Mouse (Mus musculus): Measurements from ENCODE around the gene Wdr91. TPM values are rescaled to one million over a fixed set of nuclear protein-coding genes. Genes with fewer than 3 reads are reported as not detected.

The Wdr91 gene
- polyA plus RNA-seq (2015; fragmentation: Nextera tagmentation; extraction: Ambion mirVana) = 9.9 and 11.8 TPM in 2 replicates

DNA sequence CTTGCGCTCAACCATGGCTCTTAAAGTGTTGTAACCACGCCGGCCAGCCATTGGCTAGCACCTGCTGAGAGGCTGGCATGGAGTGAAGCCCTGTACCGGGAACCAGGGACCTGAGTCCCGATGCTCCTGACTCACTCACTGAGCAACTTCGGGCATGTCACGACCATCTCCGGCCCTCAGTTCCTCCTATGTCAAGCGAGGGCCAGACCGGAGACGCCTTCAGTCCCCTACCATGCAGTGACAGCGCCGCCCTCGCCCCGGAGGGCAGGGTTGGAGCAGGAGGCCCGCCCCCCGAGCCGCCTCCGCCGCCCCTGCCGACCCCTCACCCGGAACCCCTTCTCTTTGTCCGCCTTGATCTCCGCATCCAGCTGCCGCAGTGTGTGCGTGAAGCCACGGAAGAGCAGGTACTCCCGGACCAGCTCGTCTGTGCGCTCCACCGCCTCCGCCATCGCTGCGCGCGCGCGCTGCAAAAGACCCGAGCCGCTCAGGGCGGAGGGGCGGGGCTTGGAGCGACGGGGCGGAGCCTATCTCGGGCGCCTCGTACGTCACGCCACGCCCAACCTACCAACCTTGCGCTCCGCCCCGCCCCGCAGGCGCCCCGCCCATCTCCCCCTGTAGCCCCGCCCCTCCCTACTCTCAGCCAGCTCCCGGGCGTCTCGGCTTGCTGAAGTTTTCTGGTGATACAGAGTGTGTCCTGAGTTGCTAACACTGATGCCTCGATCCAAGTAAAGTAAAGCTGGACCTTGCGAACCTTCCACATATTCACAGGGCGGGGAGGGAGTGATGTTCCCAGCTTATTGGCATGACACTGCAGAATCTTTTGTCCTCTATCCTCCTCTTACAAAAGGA, at the start of gene Wdr91:
TSS of gene Wdr91 (minus strand) at position 506 of the 849 bp plus-strand sequence.
- Histone ChIP-seq H3K27me3 (no peaks in the 10 kb centered on the region), H3K27ac (peak within 1 kb of the TSS; percentile 88), H3K36me3 (peaks cover 27% of the 10 kb centered on the region), H3K4me2 (peak within 1 kb of the TSS; percentile 76), H3K4me1 (peaks cover 20% of the 10 kb centered on the region), H3K9me3 (replicated peaks) (no peaks in the 10 kb centered on the region), H3K9ac (peak within 1 kb of the TSS; percentile 61), H3K4me3 (replicated peaks) (peak within 1 kb of the TSS; percentile 78)
- WGBS = under 1% methylated on average over 64 of the region's 64 CpGs
- ATAC-seq (replicated peaks; ENCODE audit: low FRiP score) = peak; percentile 92

DNA sequence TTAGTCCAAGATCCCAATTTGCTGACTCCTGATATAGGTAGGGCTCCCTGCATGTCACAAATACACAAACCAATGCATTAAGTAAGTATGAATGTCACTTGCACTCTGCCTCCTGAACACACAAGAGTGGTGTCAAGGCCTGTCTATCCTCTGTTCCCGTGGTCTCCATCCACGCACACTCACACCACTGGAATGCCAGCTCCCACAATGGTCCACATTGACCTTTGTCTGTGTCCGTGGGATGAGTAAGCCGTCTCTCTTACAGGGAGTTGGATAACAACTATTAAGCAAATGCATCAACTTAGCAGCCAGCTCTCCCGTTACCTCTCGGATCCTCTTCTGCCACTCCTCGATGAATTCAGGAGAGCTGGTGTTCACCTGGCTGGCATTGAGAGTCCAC, 48.5 kb upstream of the Wdr91 start:
- WGBS = 76% methylated on average over 7 of the region's 7 CpGs
- H3K27me3 ChIP-seq = no peaks in the 10 kb centered on the region
- no peak for ATAC-seq (replicated peaks; ENCODE audit: low FRiP score)

DNA sequence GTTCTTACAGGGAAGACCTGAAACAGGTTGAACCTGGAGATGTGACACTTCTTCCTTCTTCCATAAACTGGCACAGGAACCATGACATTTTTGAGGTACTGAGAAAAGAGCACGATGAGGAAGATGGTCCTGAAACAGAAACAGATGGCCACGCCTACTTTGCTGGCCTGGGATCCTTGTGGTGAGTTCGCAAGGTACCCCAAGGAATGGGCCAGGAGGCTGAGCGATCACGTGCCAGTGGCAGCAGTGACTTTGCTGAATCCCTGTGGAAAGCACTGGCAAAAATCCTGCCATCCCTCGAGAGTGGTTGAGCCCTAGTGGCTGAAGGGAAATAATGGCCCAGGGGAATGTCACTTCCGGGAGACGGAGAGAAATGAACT, 45.2 kb upstream of the Wdr91 start:
- no peak for ATAC-seq (replicated peaks; ENCODE audit: low FRiP score)
- WGBS = 35% methylated on average over 8 of the region's 8 CpGs
- Histone ChIP-seq H3K4me1 (peaks cover 8% of the 10 kb centered on the region), H3K9ac (no peak overlapping the region), H3K27ac (no peak overlapping the region), H3K9me3 (replicated peaks) (no peaks in the 10 kb centered on the region), H3K4me3 (replicated peaks) (no peak overlapping the region), H3K27me3 (no peaks in the 10 kb centered on the region), H3K4me2 (peak overlapping the region; percentile 48), H3K36me3 (no peaks in the 10 kb centered on the region)

More for the DNA sequence above, 48.5 kb upstream of the Wdr91 start:
- H3K9ac ChIP-seq = no peak overlapping the region
- no peaks in the 10 kb centered on the region for H3K36me3 ChIP-seq
- no peak overlapping the region for H3K4me2 ChIP-seq
- no peak overlapping the region for H3K27ac ChIP-seq
- no peaks in the 10 kb centered on the region for H3K9me3 ChIP-seq (replicated peaks)
- H3K4me1 ChIP-seq = peaks cover 8% of the 10 kb centered on the region
- H3K4me3 ChIP-seq (replicated peaks) = no peak overlapping the region

DNA sequence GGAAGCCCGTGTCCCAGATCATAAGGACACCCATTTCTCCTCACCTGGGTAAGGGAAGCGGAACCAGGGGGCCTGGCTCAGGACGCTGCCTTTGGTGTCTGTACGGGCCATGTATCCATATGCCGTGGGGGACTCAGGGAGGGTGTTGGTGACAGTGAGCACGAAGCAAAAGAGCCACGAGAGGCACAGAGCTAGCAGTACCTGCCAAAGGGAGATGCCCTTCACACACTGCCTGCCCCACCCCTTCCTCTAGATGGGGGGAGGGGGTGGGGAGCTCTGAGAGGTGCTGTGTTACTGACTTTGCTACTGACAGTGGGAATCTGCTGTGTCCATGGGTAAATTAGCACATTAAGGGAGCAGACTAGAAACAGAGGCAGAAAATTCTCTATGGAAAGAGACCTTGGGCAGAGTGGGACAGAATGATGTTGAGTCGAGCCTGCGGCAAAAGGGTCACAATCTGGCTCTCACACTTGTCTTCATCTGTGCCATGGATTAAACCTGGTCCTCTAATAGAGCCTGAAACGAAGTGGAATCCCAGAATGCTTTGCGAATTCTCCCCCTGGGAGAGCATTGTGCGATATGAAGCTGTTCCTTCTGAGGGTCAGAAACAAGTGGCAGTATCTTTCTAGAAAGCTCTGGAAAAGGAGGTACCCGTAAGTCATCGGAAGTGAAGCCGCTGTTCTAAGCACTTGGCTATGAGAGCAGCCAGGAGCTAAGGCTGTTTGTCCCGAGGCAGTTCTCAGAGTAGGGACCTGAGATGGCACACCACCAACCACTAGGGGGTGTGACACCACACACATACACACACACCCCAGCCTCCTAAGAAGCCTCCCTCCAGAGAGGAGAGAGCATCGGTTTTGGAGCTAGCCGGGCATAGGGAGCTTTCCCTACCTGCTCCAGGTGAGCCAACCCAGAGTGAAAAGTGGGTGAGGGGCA, 44.5 kb upstream of the Wdr91 start:
- Histone ChIP-seq H3K36me3 (no peaks in the 10 kb centered on the region), H3K4me3 (replicated peaks) (0 out of 2 replicates have a peak overlapping the region, but pooled peaks have one; percentile 10), H3K4me1 (peaks cover 8% of the 10 kb centered on the region), H3K27me3 (no peaks in the 10 kb centered on the region), H3K4me2 (peak overlapping the region; percentile 48), H3K9ac (no peak overlapping the region), H3K27ac (no peak overlapping the region), H3K9me3 (replicated peaks) (no peaks in the 10 kb centered on the region)
- WGBS = 54% methylated on average over 18 of the region's 18 CpGs
- ATAC-seq (replicated peaks; ENCODE audit: low FRiP score) = peak; percentile 80

DNA sequence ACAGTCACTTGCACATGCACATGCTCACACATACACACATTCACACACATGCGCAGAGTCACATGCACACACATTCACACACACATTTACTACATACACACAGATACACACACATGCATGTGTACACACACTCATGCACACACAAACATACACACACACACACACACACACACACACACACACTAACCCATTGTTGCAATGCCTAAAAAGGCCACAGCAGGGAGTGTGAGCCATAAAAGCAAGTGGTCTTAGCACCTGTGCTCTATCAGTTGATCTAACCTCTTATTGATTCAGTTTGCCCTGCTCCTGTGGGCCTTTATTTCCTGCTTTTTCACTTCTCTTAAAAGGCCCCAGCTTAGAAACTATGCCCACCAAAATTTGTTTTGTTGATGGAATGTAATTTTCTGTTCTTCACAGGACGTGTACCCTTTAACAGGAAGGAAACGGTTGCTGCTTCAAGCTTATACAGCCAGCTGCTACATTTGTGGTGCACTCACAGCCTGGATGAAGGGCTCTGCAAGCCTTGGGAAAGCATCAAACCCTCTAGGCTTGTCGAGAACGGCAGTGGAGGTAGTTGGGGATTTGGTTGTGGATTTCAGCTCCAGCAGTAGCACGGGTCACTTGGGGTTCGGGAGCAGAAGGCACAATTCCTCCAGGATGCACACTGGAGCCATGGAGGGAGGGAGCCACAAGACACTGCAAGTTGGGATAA, 41.4 kb upstream of the Wdr91 start:
- 0 out of 2 replicates have a peak, but pooled peaks cover 3% of the 10 kb centered on the region for H3K9me3 ChIP-seq (replicated peaks)
- H3K36me3 ChIP-seq = no peaks in the 10 kb centered on the region
- H3K4me3 ChIP-seq (replicated peaks) = no peak overlapping the region
- no peaks in the 10 kb centered on the region for H3K27me3 ChIP-seq
- no peak overlapping the region for H3K4me2 ChIP-seq
- H3K4me1 ChIP-seq = peaks cover 15% of the 10 kb centered on the region
- no peak for ATAC-seq (replicated peaks; ENCODE audit: low FRiP score)
- WGBS = 65% methylated on average over 7 of the region's 7 CpGs
- H3K27ac ChIP-seq = no peak overlapping the region
- H3K9ac ChIP-seq = no peak overlapping the region

DNA sequence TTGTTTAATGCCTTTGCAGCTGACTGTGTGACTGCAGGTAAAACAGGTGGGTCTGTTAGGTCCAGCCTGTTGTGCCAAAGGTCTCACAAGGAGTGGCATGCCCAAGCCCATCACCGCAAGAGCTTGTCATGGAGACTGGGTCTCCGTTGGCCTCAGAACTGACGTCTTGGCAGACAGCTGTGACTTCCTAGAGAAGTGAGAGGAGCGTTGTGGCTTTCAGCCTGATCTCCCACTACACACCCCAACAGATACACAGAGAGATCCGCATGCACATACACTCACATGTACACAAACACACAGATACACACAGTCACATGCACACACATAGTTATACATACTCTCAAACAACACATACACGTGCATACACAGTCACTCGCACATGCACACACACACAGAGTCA, 40.8 kb upstream of the Wdr91 start:
- Histone ChIP-seq H3K9ac (no peak overlapping the region), H3K9me3 (replicated peaks) (0 out of 2 replicates have a peak, but pooled peaks cover 3% of the 10 kb centered on the region), H3K4me1 (peaks cover 15% of the 10 kb centered on the region), H3K36me3 (no peaks in the 10 kb centered on the region), H3K4me2 (no peak overlapping the region), H3K27ac (no peak overlapping the region), H3K4me3 (replicated peaks) (no peak overlapping the region), H3K27me3 (no peaks in the 10 kb centered on the region)
- ATAC-seq (replicated peaks; ENCODE audit: low FRiP score) = no peak
- 86% methylated on average over 7 of the region's 7 CpGs for WGBS

DNA sequence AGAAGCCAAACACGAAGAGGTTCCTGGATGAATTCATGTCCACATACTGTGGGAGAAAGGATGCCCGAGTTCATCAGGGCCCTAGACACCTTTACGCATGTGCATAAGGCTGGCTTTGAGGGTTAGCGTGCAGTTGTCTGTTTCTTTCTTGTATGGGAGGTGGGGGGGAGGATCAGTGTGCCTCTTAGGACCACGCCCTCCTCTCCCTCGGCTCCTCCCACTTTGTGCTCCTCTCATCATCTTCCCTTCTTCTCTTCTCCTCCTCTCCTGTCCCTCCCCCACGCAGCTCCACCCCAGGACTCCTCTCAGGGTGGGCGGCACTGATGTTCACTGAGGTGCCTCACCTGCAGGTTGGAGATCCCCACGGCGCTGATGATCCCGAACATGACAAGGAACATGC, 37.8 kb upstream of the Wdr91 start:
- no peak for ATAC-seq (replicated peaks; ENCODE audit: low FRiP score)
- H3K9ac ChIP-seq = no peak overlapping the region
- peak overlapping the region; percentile 53 for H3K4me2 ChIP-seq
- H3K9me3 ChIP-seq (replicated peaks) = 0 out of 2 replicates have a peak, but pooled peaks cover 3% of the 10 kb centered on the region
- H3K4me3 ChIP-seq (replicated peaks) = peak overlapping the region; percentile 24; the same call in 1 of the 2 replicates
- no peaks in the 10 kb centered on the region for H3K36me3 ChIP-seq
- H3K4me1 ChIP-seq = peaks cover 13% of the 10 kb centered on the region
- 27% methylated on average over 11 of the region's 11 CpGs for WGBS
- H3K27me3 ChIP-seq = no peaks in the 10 kb centered on the region
- H3K27ac ChIP-seq = no peak overlapping the region

DNA sequence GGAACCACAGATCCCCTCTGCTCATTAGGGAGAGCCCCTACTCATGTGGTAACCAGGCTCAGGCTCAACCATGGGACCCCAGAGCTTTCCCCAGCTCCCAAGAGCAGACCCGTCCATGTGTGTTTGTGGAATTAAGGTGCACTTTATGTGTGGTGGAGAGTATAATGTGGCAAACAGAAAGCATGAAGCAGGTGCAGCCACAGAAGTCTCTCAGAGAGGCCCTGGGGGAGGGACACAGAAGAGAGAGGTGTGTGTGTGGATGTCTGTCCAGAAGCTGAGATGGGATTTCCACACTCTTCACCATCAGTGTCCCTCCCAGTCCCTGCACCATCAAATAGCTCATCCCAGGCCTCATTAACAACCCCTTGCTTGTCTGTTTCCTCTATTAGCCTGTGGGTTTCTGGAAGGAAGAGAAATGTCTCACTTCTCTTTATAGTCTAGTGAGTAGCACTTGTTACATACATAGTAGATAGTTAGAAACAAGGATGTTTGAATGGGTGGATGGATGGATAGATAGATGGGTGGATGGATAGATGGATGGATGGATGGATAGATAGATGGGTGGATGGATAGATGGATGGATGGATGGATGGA, 35.9 kb upstream of the Wdr91 start:
- 0 out of 2 replicates have a peak, but pooled peaks cover 3% of the 10 kb centered on the region for H3K9me3 ChIP-seq (replicated peaks)
- H3K36me3 ChIP-seq = no peaks in the 10 kb centered on the region
- H3K9ac ChIP-seq = no peak overlapping the region
- no peak overlapping the region for H3K27ac ChIP-seq
- H3K4me2 ChIP-seq = no peak overlapping the region
- H3K4me3 ChIP-seq (replicated peaks) = no peak overlapping the region
- no peaks in the 10 kb centered on the region for H3K27me3 ChIP-seq
- H3K4me1 ChIP-seq = peaks cover 13% of the 10 kb centered on the region
- ATAC-seq (replicated peaks; ENCODE audit: low FRiP score) = no peak
- WGBS = 82% methylated on average over 1 of the region's 1 CpGs

DNA sequence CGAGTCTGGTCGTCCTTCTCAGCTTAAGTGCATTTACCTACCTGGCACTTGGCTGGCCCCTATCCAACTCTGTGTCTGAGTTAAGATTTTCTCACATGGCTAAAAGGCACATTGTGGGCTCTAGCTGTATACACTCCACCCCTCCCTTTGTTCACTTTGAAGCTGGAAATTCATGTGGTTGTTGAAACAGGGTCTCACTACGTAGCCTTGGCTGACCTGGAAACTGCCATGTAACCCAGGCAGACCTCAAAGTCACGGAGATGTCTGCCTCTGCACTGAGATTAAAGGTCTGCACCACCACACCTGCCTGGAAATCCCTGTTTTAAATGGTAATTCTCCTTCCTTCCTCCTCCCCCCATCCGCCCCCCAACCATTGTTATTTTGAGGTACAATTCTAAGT, 32.8 kb upstream of the Wdr91 start:
- 76% methylated on average over 5 of the region's 5 CpGs for WGBS
- Histone ChIP-seq H3K9ac (no peak overlapping the region), H3K4me3 (replicated peaks) (no peak overlapping the region), H3K4me1 (peaks cover 9% of the 10 kb centered on the region), H3K36me3 (no peaks in the 10 kb centered on the region), H3K9me3 (replicated peaks) (0 out of 2 replicates have a peak, but pooled peaks cover 3% of the 10 kb centered on the region), H3K4me2 (no peak overlapping the region), H3K27ac (no peak overlapping the region), H3K27me3 (no peaks in the 10 kb centered on the region)
- no peak for ATAC-seq (replicated peaks; ENCODE audit: low FRiP score)

DNA sequence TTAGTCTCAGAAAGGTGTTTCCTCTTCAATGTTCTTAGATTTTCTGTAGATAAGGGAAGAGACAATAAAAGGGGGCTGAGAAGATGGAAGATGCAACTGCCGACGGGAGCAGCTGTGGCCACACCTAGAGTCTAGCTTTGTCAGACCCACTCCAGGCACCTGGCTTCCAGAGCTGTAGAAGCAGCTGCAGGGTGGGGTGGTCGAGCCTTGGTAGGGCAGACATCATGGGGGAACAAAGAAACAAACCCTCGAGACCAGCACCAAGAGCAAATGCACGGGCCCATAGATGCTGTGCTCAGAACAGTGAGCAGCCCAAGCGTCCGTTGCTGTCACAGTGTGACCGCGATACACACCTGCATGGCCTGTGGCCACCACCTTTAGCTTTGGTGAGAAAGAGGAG, 31.8 kb upstream of the Wdr91 start:
- 0 out of 2 replicates have a peak, but pooled peaks cover 3% of the 10 kb centered on the region for H3K9me3 ChIP-seq (replicated peaks)
- peaks cover 7% of the 10 kb centered on the region; the same call in 1 of the 2 replicates for H3K4me1 ChIP-seq
- no peak overlapping the region for H3K9ac ChIP-seq
- 84% methylated on average over 9 of the region's 9 CpGs for WGBS
- no peak overlapping the region for H3K27ac ChIP-seq
- H3K4me3 ChIP-seq (replicated peaks) = no peak overlapping the region
- no peaks in the 10 kb centered on the region for H3K27me3 ChIP-seq
- ATAC-seq (replicated peaks; ENCODE audit: low FRiP score) = no peak
- H3K4me2 ChIP-seq = no peak overlapping the region
- no peaks in the 10 kb centered on the region for H3K36me3 ChIP-seq

DNA sequence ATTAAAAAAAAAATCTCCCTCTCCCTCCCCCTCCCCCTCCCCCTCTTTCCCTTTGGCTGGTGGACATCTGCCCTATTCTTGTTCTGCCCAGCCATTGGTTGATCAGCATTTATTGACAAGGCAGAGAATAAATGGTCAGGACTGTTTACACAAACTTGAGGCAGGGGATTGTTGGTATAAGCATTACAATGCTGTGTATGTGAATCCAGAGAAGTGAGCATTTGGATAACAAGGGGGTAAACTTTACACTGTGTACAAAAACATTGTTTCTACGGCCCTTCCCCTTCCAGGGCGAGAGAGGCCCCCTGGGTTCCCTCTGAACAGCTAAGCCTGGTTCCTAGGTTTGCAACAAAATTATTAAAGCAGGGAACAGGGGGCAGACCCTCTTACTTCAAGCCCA, 30.8 kb upstream of the Wdr91 start:
- Histone ChIP-seq H3K27me3 (no peaks in the 10 kb centered on the region), H3K9ac (no peak overlapping the region), H3K36me3 (no peaks in the 10 kb centered on the region), H3K4me2 (no peak overlapping the region), H3K4me3 (replicated peaks) (no peak overlapping the region), H3K9me3 (replicated peaks) (no peaks in the 10 kb centered on the region), H3K4me1 (peaks cover 7% of the 10 kb centered on the region; the same call in 1 of the 2 replicates), H3K27ac (no peak overlapping the region)
- ATAC-seq (replicated peaks; ENCODE audit: low FRiP score) = no peak
- 70% methylated on average over 2 of the region's 2 CpGs for WGBS

All from kidney, embryonic 15.5 days (tissue).